28 mouse cellular contexts compared by ENCODE assay signal in the genomic region with DNA sequence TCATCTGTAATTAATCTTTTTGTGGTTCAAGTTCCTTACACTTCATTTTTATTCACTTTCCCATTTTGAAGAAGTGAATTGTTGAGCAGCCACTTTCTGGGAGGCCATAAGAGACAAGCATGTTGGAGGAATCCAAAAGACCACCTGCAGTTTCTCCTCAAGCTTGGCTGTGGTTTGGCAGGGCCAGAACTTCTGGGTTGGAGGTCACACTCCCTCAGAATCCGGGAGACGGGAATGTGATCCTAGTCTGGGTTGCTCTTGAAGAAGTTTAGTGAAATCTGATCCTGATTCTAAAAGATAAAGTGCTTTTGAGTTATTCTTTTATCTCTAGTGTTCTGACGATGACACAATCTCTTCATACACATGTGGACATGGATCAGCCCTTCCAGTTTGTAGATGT. TPM values are rescaled to one million over a fixed set of nuclear protein-coding genes. Genes with fewer than 3 reads are reported as not detected.
"Had no signal": no experiment of that assay in that cellular context is flagged by ENCODE, and none has a peak within 500 bp of the region (broad histone marks: within the 10 kb centered on the region; RNA-seq: fewer than 3 reads in every experiment).

No protein-coding gene starts in this region.

- H3K27me3 ChIP-seq: embryonic facial prominence, embryonic 13.5 days; embryonic facial prominence, embryonic 15.5 days; forebrain, embryonic 12.5 days; forebrain, embryonic 13.5 days; forebrain, embryonic 15.5 days had no signal

- ATAC-seq: forebrain, embryonic 13.5 days; forebrain, embryonic 14.5 days; forebrain, embryonic 15.5 days; forebrain, embryonic 16.5 days; forebrain, postnatal 0 days had no signal

- H3K4me3 ChIP-seq: embryonic facial prominence, embryonic 10.5 days; embryonic facial prominence, embryonic 12.5 days; embryonic facial prominence, embryonic 13.5 days; embryonic facial prominence, embryonic 15.5 days; erythroblast, embryonic 14.5 days; forebrain, embryonic 10.5 days; forebrain, embryonic 12.5 days; forebrain, embryonic 13.5 days; forebrain, embryonic 15.5 days; gastrocnemius, adult 2 months had no signal

- H3K36me3 ChIP-seq: embryonic facial prominence, embryonic 10.5 days; embryonic facial prominence, embryonic 12.5 days; embryonic facial prominence, embryonic 13.5 days; embryonic facial prominence, embryonic 15.5 days; forebrain, embryonic 10.5 days; forebrain, embryonic 12.5 days; forebrain, embryonic 15.5 days had no signal

- H3K27ac ChIP-seq: embryonic facial prominence, embryonic 10.5 days; embryonic facial prominence, embryonic 12.5 days; embryonic facial prominence, embryonic 13.5 days; embryonic facial prominence, embryonic 15.5 days; forebrain, embryonic 10.5 days; forebrain, embryonic 12.5 days; forebrain, embryonic 13.5 days; forebrain, embryonic 15.5 days; gastrocnemius, adult 2 months had no signal

- H3K4me1 ChIP-seq: embryonic facial prominence, embryonic 12.5 days; embryonic facial prominence, embryonic 13.5 days; embryonic facial prominence, embryonic 15.5 days had no signal

- H3K9ac ChIP-seq: embryonic facial prominence, embryonic 12.5 days; embryonic facial prominence, embryonic 13.5 days; embryonic facial prominence, embryonic 15.5 days; forebrain, embryonic 12.5 days; forebrain, embryonic 13.5 days; forebrain, embryonic 15.5 days; forebrain, postnatal 0 days had no signal

- H3K4me2 ChIP-seq: embryonic facial prominence, embryonic 12.5 days; embryonic facial prominence, embryonic 13.5 days; embryonic facial prominence, embryonic 15.5 days; forebrain, embryonic 12.5 days; forebrain, embryonic 13.5 days; forebrain, embryonic 15.5 days had no signal

- H3K9me3 ChIP-seq: embryonic facial prominence, embryonic 10.5 days; embryonic facial prominence, embryonic 12.5 days; embryonic facial prominence, embryonic 13.5 days; embryonic facial prominence, embryonic 15.5 days; forebrain, embryonic 10.5 days; forebrain, embryonic 12.5 days; forebrain, embryonic 13.5 days; forebrain, embryonic 15.5 days had no signal

- DNase-seq: cerebellum, adult 18-20 months; cerebellum, adult 2 months; cerebellum, adult 8-10 months; cerebellum, adult 9-10 months; cerebellum, adult 9-11 months; cerebellum, postnatal 10 days; cerebellum, postnatal 14 days; cerebellum, postnatal 25 days; cerebellum, postnatal 36 days; embryo, embryonic 11 days; forebrain, postnatal 0 days; gastrocnemius, adult 2 months; gastrocnemius, postnatal 10 days; gastrocnemius, postnatal 14 days; gastrocnemius, postnatal 25 days; gastrocnemius, postnatal 36 days; heart, adult 11 months had no signal

RNA-seq across cellular contexts. Expression of a gene that starts 25.7 kb away (rescaled TPM):
- polyA plus RNA-seq: erythroblast, embryonic 14.5 days had no signal
